Mouse (Mus musculus): ENCODE results near the gene Lclat1. TPM values are rescaled to one million over a fixed set of nuclear protein-coding genes. Genes with fewer than 3 reads are reported as not detected.

Gene Lclat1
- total RNA-seq, 2 experiments from 2014 or later: 37.7 to 41.4 TPM

GRCm38 (mm10) chr17:73087045-73087910, 20.5 kb upstream of the Lclat1 start:
- no peak for DNase-seq (ENCODE audit: low spot score in 2 of 2)

- DNase-seq (ENCODE audit: low spot score in 2 of 2): no peak
Observed at GRCm38 (mm10) chr17:73091368-73091767, 16.4 kb upstream of the Lclat1 start.

- DNase-seq (ENCODE audit: low spot score in 2 of 2): no peak
Observed at GRCm38 (mm10) chr17:73092103-73093097, 15.4 kb upstream of the Lclat1 start.

GRCm38 (mm10) chr17:73095070-73095469, 12.7 kb upstream of the Lclat1 start:
- DNase-seq (ENCODE audit: low spot score in 2 of 2): no peak

- DNase-seq (ENCODE audit: low spot score in 2 of 2): no peak
Observed at GRCm38 (mm10) chr17:73095585-73095984, 12.2 kb upstream of the Lclat1 start.

- DNase-seq (ENCODE audit: low spot score in 2 of 2): peak in 1 of 2 experiments; percentile 14
Observed at GRCm38 (mm10) chr17:73096484-73096883, 11.3 kb upstream of the Lclat1 start.

GRCm38 (mm10) chr17:73098636-73099035, 9.1 kb upstream of the Lclat1 start:
- no peak for DNase-seq (ENCODE audit: low spot score in 2 of 2)

- DNase-seq (ENCODE audit: low spot score in 2 of 2): no peak
Observed at GRCm38 (mm10) chr17:73100396-73100795, 7.4 kb upstream of the Lclat1 start.

GRCm38 (mm10) chr17:73102538-73102937, 5.2 kb upstream of the Lclat1 start:
- DNase-seq (ENCODE audit: low spot score in 2 of 2): no peak

GRCm38 (mm10) chr17:73108170-73108887, 544 bp downstream of the Lclat1 start:
- DNase-seq (ENCODE audit: low spot score in 2 of 2): no peak

GRCm38 (mm10) chr17:73108888-73109259, 1.1 kb downstream of the Lclat1 start:
- no peak for DNase-seq (ENCODE audit: low spot score in 2 of 2)

- DNase-seq (ENCODE audit: low spot score in 2 of 2): no peak
Observed at GRCm38 (mm10) chr17:73112128-73112527, 4.3 kb downstream of the Lclat1 start.

- DNase-seq (ENCODE audit: low spot score in 2 of 2): no peak
Observed at GRCm38 (mm10) chr17:73112601-73113000, 4.8 kb downstream of the Lclat1 start.

- DNase-seq (ENCODE audit: low spot score in 2 of 2): no peak
Observed at GRCm38 (mm10) chr17:73113230-73113629, 5.4 kb downstream of the Lclat1 start.

- no peak for DNase-seq (ENCODE audit: low spot score in 2 of 2)
Observed at GRCm38 (mm10) chr17:73118134-73118533, 10.3 kb downstream of the Lclat1 start.

- DNase-seq (ENCODE audit: low spot score in 2 of 2): no peak
Observed at GRCm38 (mm10) chr17:73118702-73119101, 10.9 kb downstream of the Lclat1 start.

- DNase-seq (ENCODE audit: low spot score in 2 of 2): no peak
Observed at GRCm38 (mm10) chr17:73119150-73119549, 11.4 kb downstream of the Lclat1 start.

- no peak for DNase-seq (ENCODE audit: low spot score in 2 of 2)
Observed at GRCm38 (mm10) chr17:73120545-73120944, 12.8 kb downstream of the Lclat1 start.

- no peak for DNase-seq (ENCODE audit: low spot score in 2 of 2)
Observed at GRCm38 (mm10) chr17:73121726-73122125, 13.9 kb downstream of the Lclat1 start.

GRCm38 (mm10) chr17:73126349-73126748, 18.6 kb downstream of the Lclat1 start:
- DNase-seq (ENCODE audit: low spot score in 2 of 2): no peak

GRCm38 (mm10) chr17:73126903-73127302, 19.1 kb downstream of the Lclat1 start:
- no peak for DNase-seq (ENCODE audit: low spot score in 2 of 2)

All from adrenal gland, postnatal 4 days (tissue).